ENCODE assay signal across 8 mouse cellular contexts in genomic region chr7:19491731-19492130, GRCm38 (mm10). TPM values are rescaled to one million over a fixed set of nuclear protein-coding genes. Genes with fewer than 3 reads are reported as not detected.
DNase-seq lines count a peak whose midpoint lies in the region; ATAC-seq and TF ChIP-seq lines count a peak whose summit lies in the region.

No protein-coding gene starts in this region.

- peaks cover 0 to 10% of the 10 kb centered on the region in 2 experiments; a peak in 3 of 4 replicates for H3K4me1 ChIP-seq in ES-E14 (ENCODE audit: control insufficient read depth in 2 of 2, insufficient read depth in 2 of 2, low read length in 2 of 2, poor library complexity in 1 of 2)
- H3K4me1 ChIP-seq in brown adipose tissue, adult 24 weeks (ENCODE audit: control insufficient read depth, insufficient read depth, insufficient read length, low read length): peaks cover 7% of the 10 kb centered on the region
- peaks cover 10% of the 10 kb centered on the region for H3K4me1 ChIP-seq in heart, embryonic 16.5 days (ENCODE audit: control insufficient read depth, insufficient read depth, low read length)
- no peaks in the 10 kb centered on the region; the same call in none of the 2 replicates for H3K4me1 ChIP-seq in kidney, postnatal 0 days (replicated peaks; ENCODE audit: insufficient read depth, low read length)

- peak overlapping the region; percentile 20; the same call in 1 of the 2 replicates for H3K9ac ChIP-seq in ES-E14 (ENCODE audit: insufficient read depth, low read depth, low read length, poor library complexity, severe bottlenecking)
- H3K9ac ChIP-seq in heart, embryonic 16.5 days (ENCODE audit: low read length): peak overlapping the region; percentile 64
- H3K9ac ChIP-seq in kidney, postnatal 0 days (ENCODE audit: low read depth, low read length): no peak overlapping the region; the same call in 1 of the 2 replicates

- ATAC-seq in heart, embryonic 16.5 days (replicated peaks; ENCODE audit: extremely low read depth, insufficient read depth, low FRiP score): peak; percentile 39
- no peak for ATAC-seq in kidney, postnatal 0 days (replicated peaks; ENCODE audit: low FRiP score, low read depth)

- no peak for DNase-seq in ES-E14 (ENCODE audit: low read depth, low spot score)
- peak; percentile 70 for DNase-seq in kidney, postnatal 0 days (ENCODE audit: low spot score)
- DNase-seq in lung, postnatal 14 days: peak; percentile 69
- peak; percentile 33 for DNase-seq in splenic B cell, adult 2 months (ENCODE audit: low read depth, low spot score)
- no peak for DNase-seq in layer of hippocampus, postnatal 36 days
- no peak for DNase-seq in thymus, postnatal 0 days (ENCODE audit: low spot score)

- peak overlapping the region; percentile 50 to 58 for H3K4me3 ChIP-seq in ES-E14 (ENCODE audit: insufficient read depth in 1 of 2, low read depth in 1 of 2, low read length in 2 of 2, poor library complexity in 1 of 2, severe bottlenecking in 1 of 2)
- H3K4me3 ChIP-seq in brown adipose tissue, adult 24 weeks (ENCODE audit: insufficient read depth, low read depth, low read length): no peak overlapping the region; the same call in 1 of the 2 replicates
- H3K4me3 ChIP-seq in heart, embryonic 16.5 days (ENCODE audit: low read length): peak overlapping the region; percentile 32
- peak overlapping the region; percentile 19; the same call in 1 of the 2 replicates for H3K4me3 ChIP-seq in kidney, postnatal 0 days (replicated peaks; ENCODE audit: low read depth, low read length)

- peaks cover 28% of the 10 kb centered on the region for H3K27me3 ChIP-seq in heart, embryonic 16.5 days (ENCODE audit: control insufficient read depth, insufficient read depth, low read length)
- H3K27me3 ChIP-seq in kidney, postnatal 0 days (ENCODE audit: insufficient read depth, low read length): peaks cover 17% of the 10 kb centered on the region
- no peaks in the 10 kb centered on the region for H3K27me3 ChIP-seq in splenic B cell, adult 2 months (ENCODE audit: control insufficient read depth, insufficient read depth, low read length, poor library complexity, severe bottlenecking)

- no peak overlapping the region for H3K27ac ChIP-seq in ES-E14 (ENCODE audit: insufficient read depth, low read depth, low read length, poor library complexity, severe bottlenecking)
- H3K27ac ChIP-seq in brown adipose tissue, adult 24 weeks (replicated peaks; ENCODE audit: low read depth, low read length): peak overlapping the region; percentile 41; the same call in 1 of the 2 replicates
- H3K27ac ChIP-seq in heart, embryonic 16.5 days (ENCODE audit: low read length): no peak overlapping the region
- H3K27ac ChIP-seq in kidney, postnatal 0 days: 0 out of 2 replicates have a peak overlapping the region, but pooled peaks have one; percentile 32

- TF ChIP-seq CTCF in kidney, postnatal 0 days (IDR thresholded peaks at IDR 0.05; ENCODE audit: low read depth): peak; percentile 53; the same call in 1 of the 2 replicates

- in situ Hi-C loops in ES-E14 (cut with MboI; ENCODE audit: low sequenced_read_pairs in 2 of 2, unreplicated experiment in 2 of 2): no loop called here

- H3K9me3 ChIP-seq in ES-E14 (ENCODE audit: control insufficient read depth, insufficient read depth, low read depth, low read length): no peaks in the 10 kb centered on the region
- H3K9me3 ChIP-seq in heart, embryonic 16.5 days (replicated peaks; ENCODE audit: control insufficient read depth, low read length): no peaks in the 10 kb centered on the region
- H3K9me3 ChIP-seq in kidney, postnatal 0 days (replicated peaks; ENCODE audit: low read length): no peaks in the 10 kb centered on the region

- WGBS in heart, embryonic 16.5 days: 3% methylated on average over 26 of the region's 26 CpGs
- 2% methylated on average over 25 of the region's 26 CpGs for WGBS in kidney, postnatal 0 days

- no peaks in the 10 kb centered on the region for H3K36me3 ChIP-seq in ES-E14 (ENCODE audit: control insufficient read depth, insufficient read depth, low read length, poor library complexity, severe bottlenecking)
- H3K36me3 ChIP-seq in heart, embryonic 16.5 days (ENCODE audit: control insufficient read depth, insufficient read depth): no peaks in the 10 kb centered on the region
- H3K36me3 ChIP-seq in kidney, postnatal 0 days (ENCODE audit: insufficient read depth, low read length): no peaks in the 10 kb centered on the region
- H3K36me3 ChIP-seq in splenic B cell, adult 2 months (ENCODE audit: control insufficient read depth, insufficient read depth, low read length, poor library complexity, severe bottlenecking): no peaks in the 10 kb centered on the region

- peak overlapping the region; percentile 63 for H3K4me2 ChIP-seq in heart, embryonic 16.5 days (ENCODE audit: low read depth, low read length)
- peak overlapping the region; percentile 45 for H3K4me2 ChIP-seq in kidney, postnatal 0 days (ENCODE audit: low read length)

TF ChIP-seq in ES-E14, 5 proteins besides CTCF, POLR2A, EP300 and RAD21:
- TF ChIP-seq HCFC1 (IDR thresholded peaks at IDR 0.05; ENCODE audit: borderline replicate concordance, insufficient read depth, low read length) (no peak), CHD2 (IDR thresholded peaks at IDR 0.05; ENCODE audit: low read depth, low read length) (no peak), MAFK (IDR thresholded peaks at IDR 0.05; ENCODE audit: insufficient read depth, low read depth, low read length) (no peak), ZNF384 (IDR thresholded peaks at IDR 0.05; ENCODE audit: low read depth, low read length) (no peak), ZC3H11A (IDR thresholded peaks at IDR 0.05; ENCODE audit: borderline replicate concordance, low read depth, low read length) (no peak)
TF ChIP-seq in ES-E14: peak in this region for 0.

RNA-seq across cellular contexts. Expression of gene Bloc1s3, which starts 16.4 kb away (rescaled TPM):
- total RNA-seq in ES-E14 (2012; rRNA removed): 3.1 and 3.4 TPM in 2 replicates
- 3.4 and 4.0 TPM in 2 replicates for polyA plus RNA-seq in brown adipose tissue, adult 24 weeks (2012; ENCODE audit: insufficient read depth, insufficient read length, missing spikeins)
- 1.6 and 1.7 TPM in 2 replicates for polyA plus RNA-seq in heart, embryonic 16.5 days (2015; fragmentation: Nextera tagmentation; extraction: Ambion mirVana)
- polyA plus RNA-seq in kidney, postnatal 0 days (2015; fragmentation: Nextera tagmentation; extraction: Ambion mirVana): 2.7 and 3.0 TPM in 2 replicates
- total RNA-seq in layer of hippocampus, postnatal 36 days (2021): 1 to 10 TPM; 6.8 to 6.9 TPM
- polyA plus RNA-seq in thymus, postnatal 0 days (2015; fragmentation: Nextera tagmentation; extraction: Ambion mirVana): 2.7 and 4.0 TPM in 2 replicates

RNA-seq across cellular contexts. Expression of gene Trappc6a, which starts 16.5 kb away (rescaled TPM):
- 33.2 and 56.7 TPM in 2 replicates for total RNA-seq in ES-E14 (2012; rRNA removed)
- polyA plus RNA-seq in brown adipose tissue, adult 24 weeks (2012; ENCODE audit: insufficient read depth, insufficient read length, missing spikeins): 39.3 and 49.9 TPM in 2 replicates
- polyA plus RNA-seq in heart, embryonic 16.5 days (2015; fragmentation: Nextera tagmentation; extraction: Ambion mirVana): 73.2 and 83.4 TPM in 2 replicates
- polyA plus RNA-seq in kidney, postnatal 0 days (2015; fragmentation: Nextera tagmentation; extraction: Ambion mirVana): 88.5 and 91.7 TPM in 2 replicates
- 10 to 100 TPM; 19.8 to 21.5 TPM for total RNA-seq in layer of hippocampus, postnatal 36 days (2021)
- polyA plus RNA-seq in thymus, postnatal 0 days (2015; fragmentation: Nextera tagmentation; extraction: Ambion mirVana): 86.5 and 92.5 TPM in 2 replicates

RNA-seq across cellular contexts. Expression of gene Nkpd1, which starts 25.9 kb away (rescaled TPM):
- 0.54 and 0.79 TPM in 2 replicates for total RNA-seq in ES-E14 (2012; rRNA removed)
- polyA plus RNA-seq in brown adipose tissue, adult 24 weeks (2012; ENCODE audit: insufficient read depth, insufficient read length, missing spikeins): not detected in 2 replicates
- 0.14 TPM in 1 of 2 replicates, not detected in the other for polyA plus RNA-seq in heart, embryonic 16.5 days (2015; fragmentation: Nextera tagmentation; extraction: Ambion mirVana)
- not detected in 2 replicates for polyA plus RNA-seq in kidney, postnatal 0 days (2015; fragmentation: Nextera tagmentation; extraction: Ambion mirVana)
- total RNA-seq in layer of hippocampus, postnatal 36 days (2021): under 1 TPM; 0.37 to 0.48 TPM
- polyA plus RNA-seq in thymus, postnatal 0 days (2015; fragmentation: Nextera tagmentation; extraction: Ambion mirVana): 0.24 and 0.42 TPM in 2 replicates

RNA-seq across cellular contexts. Expression of gene Exoc3l2, which starts 28.6 kb away (rescaled TPM):
- 0.85 and 2.2 TPM in 2 replicates for total RNA-seq in ES-E14 (2012; rRNA removed)
- polyA plus RNA-seq in brown adipose tissue, adult 24 weeks (2012; ENCODE audit: insufficient read depth, insufficient read length, missing spikeins): 0.79 and 1.0 TPM in 2 replicates
- 0.50 and 0.59 TPM in 2 replicates for polyA plus RNA-seq in heart, embryonic 16.5 days (2015; fragmentation: Nextera tagmentation; extraction: Ambion mirVana)
- polyA plus RNA-seq in kidney, postnatal 0 days (2015; fragmentation: Nextera tagmentation; extraction: Ambion mirVana): 6.7 and 8.0 TPM in 2 replicates
- total RNA-seq in layer of hippocampus, postnatal 36 days (2021): under 1 TPM; 0.18 to 0.20 TPM
- polyA plus RNA-seq in thymus, postnatal 0 days (2015; fragmentation: Nextera tagmentation; extraction: Ambion mirVana): 0.74 and 0.78 TPM in 2 replicates

RNA-seq across cellular contexts. Expression of gene Mark4, which starts 33.1 kb away (rescaled TPM):
- 9.9 and 10.3 TPM in 2 replicates for total RNA-seq in ES-E14 (2012; rRNA removed)
- 9.8 and 10.9 TPM in 2 replicates for polyA plus RNA-seq in brown adipose tissue, adult 24 weeks (2012; ENCODE audit: insufficient read depth, insufficient read length, missing spikeins)
- 4.5 and 6.2 TPM in 2 replicates for polyA plus RNA-seq in heart, embryonic 16.5 days (2015; fragmentation: Nextera tagmentation; extraction: Ambion mirVana)
- polyA plus RNA-seq in kidney, postnatal 0 days (2015; fragmentation: Nextera tagmentation; extraction: Ambion mirVana): 6.6 and 7.9 TPM in 2 replicates
- 100 to 1,000 TPM in 1 of 2 experiments, 10 to 100 TPM in 1; 90.6 to 102 TPM for total RNA-seq in layer of hippocampus, postnatal 36 days (2021)
- 6.7 and 9.0 TPM in 2 replicates for polyA plus RNA-seq in thymus, postnatal 0 days (2015; fragmentation: Nextera tagmentation; extraction: Ambion mirVana)

Comparison
In these comparisons a context has a peak if more than half of its experiments do, and no peak if none do; other contexts are left out.
1. DNase-seq: peak in kidney, postnatal 0 days (single experiment), lung, postnatal 14 days (single experiment) and splenic B cell, adult 2 months (single experiment); none in ES-E14 (single experiment), layer of hippocampus, postnatal 36 days (0 of 2) and thymus, postnatal 0 days (single experiment).
2. H3K27ac ChIP-seq: peak in brown adipose tissue, adult 24 weeks (single experiment) and kidney, postnatal 0 days (single experiment); none in ES-E14 (single experiment) and heart, embryonic 16.5 days (single experiment).